Mouse (Mus musculus): Measurements from ENCODE around the gene Carhsp1.

DNA sequence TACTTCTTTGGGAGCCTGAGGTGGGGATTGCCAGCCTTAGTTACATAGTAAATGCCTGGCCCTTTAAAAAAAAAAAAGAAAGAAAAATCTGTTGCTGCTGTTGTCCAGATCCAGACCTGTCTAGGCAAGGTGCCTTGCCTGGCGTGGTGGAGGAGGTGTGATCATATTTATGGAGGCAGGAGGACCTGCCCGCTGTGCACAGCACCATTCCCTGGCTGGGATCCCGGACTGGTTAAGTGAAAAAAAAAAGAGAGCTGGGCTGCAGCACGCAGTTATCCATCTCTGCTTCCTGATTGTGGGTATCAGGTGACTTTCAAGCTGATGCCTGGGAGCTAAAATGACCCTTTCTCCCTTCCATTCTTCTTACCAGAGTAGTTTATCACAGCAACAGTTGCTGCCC lies 13.1 kb upstream of the Carhsp1 start:
- TF ChIP-seq POLR2A (IDR thresholded peaks at IDR 0.05; ENCODE audit: insufficient read depth, low read depth, low read length) (no peak), CTCF (IDR thresholded peaks at IDR 0.05) (no peak)
